Mouse (Mus musculus) megakaryocyte, adult 5-6 weeks (primary cell): Measurements from ENCODE around the gene Cftr. TPM values are rescaled to one million over a fixed set of nuclear protein-coding genes. Genes with fewer than 3 reads are reported as not detected.

Experiments
- ATAC-seq: 2 replicates; pipeline ENCODE4 v1.8.0; 2016; ENCODE audit warnings: mild to moderate bottlenecking, inconsistent platforms; ENCODE audit not compliant: poor library complexity, severe bottlenecking
- total RNA-seq, 2 experiments: library from RNA; stranded (forward) in 1 of 2; stranded (reverse) in 1 of 2; fragments of 153-499, 151-499 nt in 1 of 2; fragments of 221-1000, 200-1000 nt in 1 of 2; gene quantifications; 2 replicates each; pipeline versions ENCODE4 v1.2.3 to v1.2.4; 2015 to 2017

The Cftr gene
- total RNA-seq, 2 experiments from 2014 or later, result not detected

DNA sequence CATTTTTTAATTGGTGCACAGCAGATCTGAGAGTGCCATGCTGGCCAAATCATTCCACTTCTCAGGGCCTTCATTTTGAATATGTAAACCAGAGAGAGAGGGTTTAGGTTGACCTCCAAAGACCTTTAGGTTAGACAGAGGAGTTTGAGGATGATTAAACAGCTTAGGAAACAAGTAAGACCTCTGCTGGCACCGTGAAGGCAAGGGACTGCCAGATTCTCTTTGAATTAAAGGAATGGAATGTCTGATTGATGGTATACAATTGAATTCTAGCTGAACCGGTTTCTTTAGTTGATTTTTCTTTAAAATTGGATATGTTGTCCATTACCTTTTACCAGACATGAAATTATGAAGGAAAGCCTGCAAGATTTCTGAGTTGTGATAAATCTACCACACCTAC is 140.5 kb downstream of the Cftr start:
- no peak for ATAC-seq

- no peak for ATAC-seq
Measured at GRCm38 (mm10) chr6:18314365-18314943, 144.0 kb downstream of the Cftr start.

- ATAC-seq, result no peak
Measured at GRCm38 (mm10) chr6:18322950-18323349, 152.5 kb downstream of the Cftr start.

- ATAC-seq, result no peak
Measured at GRCm38 (mm10) chr6:18335393-18335792, 164.9 kb downstream of the Cftr start.

DNA sequence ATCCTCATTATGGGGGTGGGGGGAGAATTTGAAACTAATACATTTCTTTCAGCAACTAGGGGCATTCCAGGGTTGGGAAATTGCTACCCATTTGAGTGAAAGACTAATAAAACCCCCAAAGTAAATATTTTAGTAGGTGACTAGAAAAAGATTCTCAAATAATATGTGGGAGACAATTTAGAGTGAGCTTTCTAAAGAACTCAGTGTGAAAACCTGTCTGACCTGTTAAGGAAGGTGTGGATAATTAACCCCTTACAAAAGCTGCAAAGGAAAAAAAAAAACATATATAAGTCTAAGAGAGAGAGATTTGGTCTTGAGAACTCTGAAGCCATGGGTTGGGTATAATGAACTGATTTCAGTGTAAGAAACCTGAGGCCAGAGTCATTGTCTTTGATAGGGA is 167.8 kb downstream of the Cftr start:
- no peak for ATAC-seq

DNA sequence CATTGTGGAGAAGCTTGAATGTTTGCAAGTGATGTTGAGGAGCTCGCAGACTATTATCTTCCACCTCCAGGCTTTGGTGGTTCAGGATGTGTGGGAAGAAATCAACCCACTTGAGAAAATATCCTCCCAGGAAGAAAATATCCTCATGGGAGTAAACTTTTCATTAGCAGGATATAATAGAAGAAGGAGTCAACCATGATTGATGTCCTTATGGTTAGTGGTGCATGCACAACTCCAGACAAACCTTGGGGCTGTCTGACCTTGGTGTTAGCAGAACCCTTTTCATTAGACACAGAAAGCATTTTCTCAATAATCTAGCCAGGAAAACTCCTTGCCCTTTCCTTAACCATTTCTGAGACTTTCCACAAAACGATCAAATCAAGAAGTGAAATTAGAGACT is 173.8 kb downstream of the Cftr start:
- no peak for ATAC-seq

DNA sequence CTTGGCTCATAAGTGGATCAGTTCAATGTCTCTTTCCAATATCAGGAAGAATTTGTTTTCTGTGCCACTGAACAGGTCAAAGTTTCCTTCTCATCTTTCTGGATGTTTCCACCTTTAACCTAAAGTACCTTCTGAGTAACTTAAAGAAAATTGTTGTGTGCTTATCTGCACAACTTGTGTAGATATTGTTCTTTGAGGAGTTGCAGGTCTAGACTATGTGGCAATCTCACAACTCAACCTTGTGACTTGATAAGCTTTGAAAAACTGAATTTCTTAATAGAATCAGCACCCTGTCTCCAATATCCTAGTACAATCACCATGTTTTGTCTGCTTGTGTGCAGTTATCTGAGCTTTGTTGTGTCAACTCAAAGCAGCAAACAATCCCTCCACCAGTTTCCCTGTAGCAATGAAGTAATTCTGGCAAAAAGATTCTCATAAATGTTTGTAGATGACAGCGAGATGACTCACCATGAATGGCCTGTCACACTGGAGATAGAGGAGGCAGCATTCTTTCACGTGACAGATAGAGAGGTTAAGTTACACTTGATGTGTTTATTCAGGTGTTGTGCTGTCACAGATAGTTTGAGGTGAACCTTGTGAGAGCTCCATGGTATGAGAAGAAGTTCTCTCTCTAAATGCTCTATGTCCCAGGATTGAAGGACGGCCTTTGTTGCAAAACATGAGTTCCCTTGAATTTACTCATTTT is 178.8 kb downstream of the Cftr start:
- ATAC-seq, result no peak

- ATAC-seq, result no peak
Measured at GRCm38 (mm10) chr6:18360154-18360553, 189.7 kb downstream of the Cftr start.

DNA sequence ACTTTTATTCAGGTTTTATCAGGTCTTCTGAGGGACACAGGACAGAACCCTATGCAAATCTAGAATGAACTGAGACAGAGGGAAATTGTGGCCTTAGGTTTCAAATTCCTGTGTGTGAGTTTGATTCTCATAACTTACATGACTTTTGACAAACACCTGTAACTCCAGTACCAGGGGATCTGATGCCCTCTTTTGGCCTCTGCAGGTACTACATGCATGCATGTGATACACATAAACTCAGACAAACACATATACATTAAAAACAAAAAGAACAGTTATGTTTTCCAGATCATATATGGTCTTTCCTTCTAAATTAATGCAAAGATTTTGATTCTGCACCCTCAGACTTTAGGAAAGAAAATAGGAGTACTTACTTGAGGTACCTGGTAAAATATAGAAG is 190.5 kb downstream of the Cftr start:
- ATAC-seq, result no peak

DNA sequence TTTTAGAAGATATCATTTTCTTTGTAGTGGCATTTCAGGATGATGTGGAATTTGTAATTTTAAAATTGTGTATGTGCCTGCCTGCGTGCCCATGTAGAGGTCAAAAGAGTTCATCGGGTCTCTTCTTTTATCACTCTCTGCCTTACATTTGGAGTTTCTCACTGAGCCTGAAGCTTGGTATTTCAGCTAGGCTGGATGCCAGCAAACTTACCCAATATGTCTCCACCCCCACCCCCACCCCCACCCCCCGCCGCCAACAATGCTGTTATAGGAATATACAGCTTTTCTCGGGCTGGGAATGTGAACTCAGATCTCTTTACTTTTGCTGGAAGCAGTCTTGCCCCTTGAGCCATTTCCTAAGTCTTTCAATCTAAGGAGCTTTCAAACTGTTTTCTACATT is 191.7 kb downstream of the Cftr start:
- ATAC-seq, result no peak

GRCm38 (mm10) chr6:18369054-18369453 is 198.6 kb downstream of the Cftr start:
- ATAC-seq, result no peak

GRCm38 (mm10) chr6:18369723-18370122 is 199.2 kb downstream of the Cftr start:
- ATAC-seq, result no peak

Other genes starting within 250 kb of the Cftr start
- gene Wnt2, start 140.1 kb upstream of the Cftr start, total RNA-seq (2015), result not detected in 2 replicates
- gene Wnt2, start 140.1 kb upstream of the Cftr start, total RNA-seq (2017), result not detected in 2 replicates
- gene Asz1, start 61.6 kb upstream of the Cftr start, total RNA-seq (2015), result not detected in 2 replicates
- gene Asz1, start 61.6 kb upstream of the Cftr start, total RNA-seq (2017), result not detected in 2 replicates